Mouse (Mus musculus) frontal cortex, postnatal 36 days (tissue): ENCODE results near the gene Tmem236.

Experiments used
- DNase-seq, 2 experiments: peaks; one replicate each; pipeline ENCODE4 v3.0.0; 2022; ENCODE audit warnings: low spot score in 2 of 2

The Tmem236 gene

GRCm38 (mm10) chr2:14174334-14174733 is at the start of gene Tmem236:
Tmem236 (plus strand) TSS chr2:14174523.
- no peak for DNase-seq

GRCm38 (mm10) chr2:14126387-14126786 is 47.9 kb upstream of the Tmem236 start:
- DNase-seq: no peak

DNA sequence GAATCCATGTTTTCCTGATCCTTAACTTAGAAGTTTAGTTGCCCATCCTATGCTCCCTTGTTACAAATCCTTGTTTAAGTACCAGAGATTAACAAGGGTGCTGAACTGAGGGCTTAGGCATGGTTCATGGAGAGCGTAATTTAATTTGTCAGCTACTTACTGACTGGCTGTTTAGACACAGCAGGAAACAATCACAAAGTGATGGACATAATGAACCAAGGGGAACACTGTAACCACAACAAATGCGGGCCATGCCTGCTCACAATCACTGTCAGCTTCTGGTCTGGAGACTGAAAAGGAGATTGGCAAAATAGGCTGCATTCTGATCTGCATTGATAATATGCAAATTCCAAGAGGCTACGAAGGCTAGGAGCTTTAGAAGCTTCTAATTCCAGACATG is 46.7 kb upstream of the Tmem236 start:
- DNase-seq: no peak

DNA sequence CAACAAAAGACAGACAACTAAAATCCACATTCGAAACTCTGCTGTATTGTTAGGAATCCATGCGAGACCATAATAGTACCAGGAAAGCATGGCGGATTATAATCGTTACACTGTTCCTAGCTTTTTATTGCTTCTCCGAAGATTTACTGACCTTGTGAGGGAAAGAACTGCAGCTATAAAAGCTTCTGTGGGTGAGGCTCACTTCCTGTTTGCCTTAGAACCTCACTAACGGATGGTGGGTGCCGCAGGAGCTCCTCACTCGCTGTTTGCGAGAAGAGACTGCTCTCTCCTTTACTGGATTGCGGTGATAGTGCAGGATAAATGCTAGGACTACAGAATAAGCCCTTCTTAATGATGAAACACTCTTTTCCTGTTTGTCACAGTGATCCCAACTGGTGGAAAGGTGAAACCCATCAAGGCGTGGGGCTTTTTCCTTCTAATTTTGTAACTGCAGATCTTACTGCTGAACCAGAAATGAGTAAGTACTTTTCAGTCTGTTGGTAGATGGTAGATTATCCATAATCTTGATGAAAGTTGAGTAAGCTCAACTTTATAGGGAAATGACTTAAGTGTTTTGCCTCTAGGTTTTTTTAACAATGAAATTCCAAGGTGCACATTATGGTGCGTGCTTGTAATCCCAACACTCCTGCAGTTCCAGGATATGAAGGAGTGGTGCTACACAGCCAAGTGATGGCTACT is 43.5 kb upstream of the Tmem236 start:
- no peak for DNase-seq

DNA sequence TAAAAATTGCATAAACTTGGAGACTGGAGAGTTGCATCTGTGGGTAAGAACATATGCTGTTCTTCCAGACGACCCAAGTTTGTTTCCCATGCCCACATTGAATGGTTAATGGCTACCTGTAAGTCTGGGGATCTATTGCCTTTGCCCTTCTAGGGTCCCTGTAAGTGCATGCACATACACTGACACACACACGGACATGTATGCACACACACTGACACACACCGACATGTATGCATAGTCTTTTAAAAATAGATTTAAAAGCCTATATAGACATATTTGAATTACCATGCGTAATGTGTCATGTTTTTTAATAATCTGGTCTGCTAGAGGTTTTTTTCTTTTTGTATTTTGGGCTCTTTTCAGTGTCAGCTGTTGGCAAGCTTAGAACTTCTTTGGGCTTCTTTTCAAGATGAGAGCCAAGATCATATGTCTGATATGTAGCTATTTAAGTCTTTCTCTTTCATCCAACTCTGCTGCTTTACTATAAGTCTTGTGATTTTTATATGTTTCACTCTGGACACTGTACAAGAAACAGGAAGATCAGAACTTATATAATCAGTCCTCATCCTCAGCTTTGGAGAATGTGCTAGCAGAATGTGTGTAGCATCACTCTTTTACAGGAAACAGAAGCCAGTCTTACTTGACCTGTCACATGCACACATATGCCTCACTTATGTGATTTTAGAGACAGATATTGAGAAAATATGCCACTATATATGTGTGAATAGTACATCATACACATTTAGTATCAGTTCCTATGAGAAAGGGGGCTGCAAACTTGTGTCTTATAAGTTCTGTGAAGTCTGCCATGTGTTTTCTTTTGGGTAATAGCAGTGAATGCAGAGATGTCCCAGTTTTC is 41.6 kb upstream of the Tmem236 start:
- no peak for DNase-seq

GRCm38 (mm10) chr2:14136906-14137305 is 37.4 kb upstream of the Tmem236 start:
- no peak for DNase-seq

GRCm38 (mm10) chr2:14139590-14139989 is 34.7 kb upstream of the Tmem236 start:
- no peak for DNase-seq

GRCm38 (mm10) chr2:14140044-14140443 is 34.3 kb upstream of the Tmem236 start:
- no peak for DNase-seq

DNA sequence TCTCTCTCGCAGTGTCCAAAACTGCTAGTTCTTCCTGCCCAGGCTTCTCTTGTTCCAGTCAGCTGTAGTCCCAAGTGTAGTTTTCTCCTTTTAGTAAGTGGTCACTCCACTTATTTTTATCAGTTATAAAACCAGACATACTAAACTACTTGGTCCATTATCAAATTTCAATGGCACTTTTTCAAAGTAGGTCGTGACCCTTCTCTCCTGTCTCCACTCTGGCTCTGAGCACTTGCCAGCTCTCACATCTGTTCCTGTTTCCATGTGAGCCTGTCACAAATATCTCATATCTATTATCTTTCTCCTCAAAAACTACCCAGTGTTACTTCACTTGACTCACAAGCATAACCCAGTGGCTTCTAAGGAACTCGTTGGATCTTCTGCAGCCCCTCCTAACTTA is 29.0 kb upstream of the Tmem236 start:
- DNase-seq: no peak

DNA sequence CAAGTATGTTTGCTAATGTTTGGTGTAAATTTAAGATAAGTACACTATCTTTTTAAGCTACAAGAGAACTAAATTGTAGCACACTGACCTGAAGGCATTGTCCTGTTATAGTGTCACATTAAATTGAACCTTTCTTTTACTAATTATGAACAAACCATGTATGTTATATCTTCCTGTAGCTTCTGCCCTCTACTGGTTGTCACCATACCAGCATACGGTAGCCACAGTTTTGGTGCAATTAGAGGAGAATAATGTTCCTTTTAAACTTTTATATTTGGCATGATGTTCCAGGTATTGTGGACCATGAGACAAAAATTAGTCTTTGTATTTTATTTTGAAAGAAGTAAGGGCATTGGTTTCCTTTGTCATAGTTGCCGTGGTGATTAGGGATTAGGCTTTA is 27.4 kb upstream of the Tmem236 start:
- DNase-seq: no peak

DNA sequence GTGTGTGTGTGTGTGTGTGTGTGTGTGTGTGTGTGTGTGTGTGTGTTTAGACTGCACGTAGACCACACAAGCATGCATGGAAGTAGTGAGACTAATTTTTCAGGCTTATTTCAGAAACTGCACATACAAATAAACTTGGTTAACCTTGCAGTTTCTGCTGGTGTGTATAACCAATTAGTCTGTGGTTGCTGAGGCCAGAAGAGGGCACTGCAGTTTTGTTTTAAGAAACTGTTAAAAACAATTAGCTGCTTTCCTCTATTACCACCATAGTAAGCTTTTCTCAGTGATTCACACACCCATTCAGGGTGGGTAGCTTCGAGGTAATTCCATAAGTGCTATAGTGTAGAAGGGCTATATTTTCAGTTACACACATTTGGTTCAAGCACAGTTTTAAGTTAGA is 23.5 kb upstream of the Tmem236 start:
- DNase-seq: no peak

DNA sequence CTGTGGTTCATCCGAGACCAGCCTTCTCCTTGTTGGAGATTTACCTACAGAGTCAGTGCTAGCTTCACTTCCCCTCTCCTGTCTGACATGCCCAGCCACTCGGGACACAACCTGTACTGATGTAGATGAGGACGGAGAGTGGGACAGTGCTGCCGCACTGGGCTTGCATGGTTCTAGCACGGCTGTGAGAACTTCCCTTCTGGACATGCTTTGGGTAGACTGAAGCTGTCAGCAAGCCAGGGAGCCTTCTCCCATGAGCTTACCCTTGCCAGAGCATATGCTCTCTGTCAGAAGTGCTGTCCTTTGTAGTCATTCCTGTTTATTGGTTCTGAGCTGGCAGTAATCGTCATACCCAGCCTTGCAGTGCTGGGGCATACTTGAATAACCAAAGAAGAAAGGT is 22.5 kb upstream of the Tmem236 start:
- DNase-seq: no peak

DNA sequence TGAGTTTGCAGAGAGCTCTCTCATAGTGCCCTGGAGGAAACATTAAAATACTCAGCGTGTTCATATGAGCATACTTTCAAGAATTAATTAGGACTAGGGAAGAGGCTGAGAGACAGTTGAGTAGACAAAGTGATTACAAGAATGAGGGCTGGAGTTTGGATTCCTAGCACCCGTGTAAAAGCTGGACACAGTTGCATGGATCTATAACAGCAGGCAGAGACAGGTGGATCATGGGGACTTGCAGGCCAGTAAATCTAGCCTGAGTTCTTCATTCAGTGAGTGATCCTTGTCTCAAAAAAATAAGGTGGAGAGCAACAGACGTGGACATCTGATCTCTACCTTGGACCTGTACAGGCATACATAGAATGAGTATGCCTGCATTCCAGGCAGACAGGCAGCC is 15.3 kb upstream of the Tmem236 start:
- no peak for DNase-seq

- no peak for DNase-seq
Observed at GRCm38 (mm10) chr2:14159756-14160155, 14.6 kb upstream of the Tmem236 start.

DNA sequence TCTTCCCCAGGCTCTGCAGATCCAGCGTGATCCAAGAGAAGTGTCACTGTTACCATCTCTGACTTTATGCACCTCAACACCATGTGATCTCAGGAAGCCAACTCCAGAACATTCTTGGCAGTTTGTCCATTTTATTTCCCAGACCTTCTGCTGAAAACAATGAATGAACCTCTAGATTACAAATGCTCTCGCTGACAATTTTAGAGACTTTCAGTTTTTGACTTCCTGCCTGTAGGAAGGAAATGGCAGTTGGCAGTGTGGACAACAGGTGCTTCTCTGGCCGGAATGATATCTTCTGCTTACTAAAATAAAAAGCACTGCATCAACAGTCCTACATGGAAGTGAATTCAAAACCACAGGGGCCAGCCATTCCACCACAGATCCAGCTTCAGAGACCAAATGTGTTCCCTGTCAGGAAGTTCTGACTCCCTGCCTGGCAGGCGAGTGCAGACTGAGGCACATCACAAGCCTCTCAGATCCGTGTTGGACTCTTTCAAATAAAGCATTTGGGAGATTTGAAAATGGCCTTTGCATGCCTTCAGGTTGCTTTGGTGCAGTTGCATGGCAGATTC is 9.8 kb upstream of the Tmem236 start:
- no peak for DNase-seq

DNA sequence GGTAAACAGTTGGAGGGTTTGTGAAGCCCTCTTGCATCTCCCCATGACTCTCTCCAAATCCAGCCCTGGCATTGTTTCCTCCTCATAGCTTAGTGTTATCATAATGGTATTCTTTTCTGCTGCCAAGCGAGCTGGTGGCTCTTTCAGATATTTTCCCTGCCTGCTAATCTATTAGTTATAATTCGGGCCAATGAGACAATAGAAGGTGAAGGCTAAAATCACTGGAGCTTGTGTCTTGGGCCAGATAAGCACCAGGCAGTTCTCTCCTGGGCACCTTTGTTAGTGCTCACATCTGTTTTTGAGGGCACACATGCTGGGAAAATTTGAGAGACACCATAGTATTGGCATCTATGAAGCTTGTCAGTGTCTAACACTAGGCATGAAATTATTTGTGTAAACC is 9.3 kb upstream of the Tmem236 start:
- DNase-seq: no peak

DNA sequence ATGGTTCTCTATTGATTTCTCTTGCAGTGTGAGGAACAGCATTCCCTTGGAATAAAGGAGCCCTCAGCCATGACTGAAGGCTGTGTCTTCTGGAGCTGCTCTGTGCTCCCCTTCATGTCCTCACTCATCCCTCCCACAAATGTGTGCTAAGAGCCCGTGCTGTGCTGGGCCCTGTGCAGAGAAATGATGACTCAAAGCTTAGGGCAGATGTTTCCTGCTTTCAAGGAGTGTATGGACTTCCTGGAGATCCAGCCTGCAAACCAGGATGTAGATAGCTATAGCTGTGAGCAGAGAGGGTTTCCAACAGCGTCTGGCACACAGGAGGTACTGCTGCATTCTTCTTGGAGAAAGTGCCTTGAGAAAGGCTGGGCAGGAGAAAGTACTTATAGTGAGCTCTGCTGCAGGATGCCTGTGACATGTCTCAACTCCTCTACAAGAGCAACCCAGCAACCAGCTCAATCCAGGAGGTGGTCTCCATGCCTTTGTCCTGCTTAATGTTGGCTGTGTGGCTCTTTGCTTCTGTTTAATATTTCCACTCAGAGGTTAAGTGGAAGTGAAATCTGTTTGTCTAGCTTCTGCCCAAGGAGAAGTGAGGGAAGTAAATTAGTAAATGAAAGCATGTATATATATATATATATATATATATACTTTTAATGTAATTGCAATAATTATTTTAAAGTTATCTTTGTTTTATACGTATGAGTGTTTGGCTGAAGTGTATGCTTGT is 8.5 kb upstream of the Tmem236 start:
- DNase-seq: no peak

GRCm38 (mm10) chr2:14167721-14168120 is 6.6 kb upstream of the Tmem236 start:
- no peak for DNase-seq

DNA sequence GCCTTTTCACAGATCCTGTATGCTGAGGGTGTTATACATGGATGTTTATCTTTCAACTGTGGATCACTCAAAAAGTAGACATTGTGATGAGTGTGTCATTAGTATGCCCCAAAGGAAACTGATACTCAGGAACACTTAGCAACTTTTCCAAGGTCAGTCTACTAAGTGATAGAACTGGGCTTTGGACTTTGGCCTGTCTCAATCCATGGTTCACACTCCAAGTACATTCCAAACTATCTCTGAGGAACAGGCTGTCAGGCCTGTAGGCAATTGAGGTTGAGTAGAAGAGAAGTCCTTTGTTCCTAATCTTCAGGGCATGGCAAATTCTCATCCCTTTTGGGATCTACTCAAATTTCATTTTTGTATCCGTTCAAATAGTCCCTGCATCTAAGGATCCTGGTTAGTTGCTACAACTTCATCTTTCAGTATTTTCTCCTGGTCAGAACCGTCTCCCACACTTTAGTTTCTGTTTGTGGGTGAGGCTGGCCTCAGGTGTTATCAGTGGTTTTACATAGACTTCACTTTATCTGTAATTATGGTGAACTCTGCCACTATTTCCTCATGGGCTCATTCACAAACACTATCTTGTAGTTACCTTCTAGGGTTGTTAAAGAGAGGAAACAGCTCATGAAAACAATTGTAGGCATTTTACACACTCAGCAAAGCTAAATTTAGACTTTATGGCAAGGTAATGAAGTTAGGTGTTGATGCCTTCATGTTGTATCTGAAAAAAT is 2.3 kb downstream of the Tmem236 start:
- no peak for DNase-seq

GRCm38 (mm10) chr2:14184375-14184774 is 10.1 kb downstream of the Tmem236 start:
- DNase-seq: no peak

GRCm38 (mm10) chr2:14190684-14191083 is 16.4 kb downstream of the Tmem236 start:
- no peak for DNase-seq

GRCm38 (mm10) chr2:14191601-14192000 is 17.3 kb downstream of the Tmem236 start:
- DNase-seq: no peak
